Mouse (Mus musculus) stomach, postnatal 0 days (tissue): ENCODE data around the gene Kri1.

ENCODE experiments used
- CTCF ChIP-seq: IDR thresholded peaks from 2 replicates; pipeline ENCODE4 v1.5.1; 2016; ENCODE audit warnings: antibody characterized with exemption, low read depth, mild to moderate bottlenecking, moderate library complexity
- EP300 ChIP-seq: optimal IDR thresholded peaks from 2 replicates; pipeline ENCODE3; 2016; ENCODE audit warnings: antibody characterized with exemption

DNA sequence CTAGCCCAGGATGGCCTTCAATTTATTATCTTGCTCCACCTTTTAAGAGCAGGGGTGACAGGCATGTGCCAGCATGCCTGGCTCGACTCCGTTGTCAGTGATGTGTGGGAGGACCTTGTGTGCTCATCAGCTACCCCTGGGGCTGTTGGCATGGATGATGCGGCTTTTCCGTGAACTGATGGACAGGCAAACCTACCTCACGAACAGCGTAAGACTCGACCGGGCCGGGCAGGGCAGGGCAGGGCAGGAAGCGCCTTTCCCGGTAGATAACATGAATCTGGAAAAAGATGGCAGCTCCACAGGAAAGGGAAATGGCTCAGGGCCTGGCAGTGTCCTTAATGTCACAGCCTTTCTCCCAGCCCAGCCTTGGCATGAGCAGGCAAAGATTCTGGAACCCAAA lies 36.5 kb upstream of the Kri1 start:
- no peak for TF ChIP-seq CTCF
- TF ChIP-seq EP300, result no peak
